Mouse (Mus musculus): ENCODE results near the gene Prkar1a.
A peak's percentile ranks its signal among the peaks of the same experiment; 100 is the strongest.

Gene Prkar1a

GRCm38 (mm10) chr11:109649206-109649605 is at the start of gene Prkar1a:
Prkar1a (plus strand) TSS chr11:109649405.
- DNase-seq (ENCODE audit: low read depth, low spot score), result no peak

GRCm38 (mm10) chr11:109607600-109607999 is 41.6 kb upstream of the Prkar1a start:
- DNase-seq (ENCODE audit: low read depth, low spot score), result no peak

GRCm38 (mm10) chr11:109608976-109609625 is 40.1 kb upstream of the Prkar1a start:
- DNase-seq (ENCODE audit: low read depth, low spot score), result no peak

- DNase-seq (ENCODE audit: low read depth, low spot score), result no peak
Measured at GRCm38 (mm10) chr11:109610046-109610794, 39.0 kb upstream of the Prkar1a start.

GRCm38 (mm10) chr11:109610795-109611302 is 38.4 kb upstream of the Prkar1a start:
- DNase-seq (ENCODE audit: low read depth, low spot score), result no peak

- peak; percentile 94 for DNase-seq (ENCODE audit: low read depth, low spot score)
Measured at GRCm38 (mm10) chr11:109611303-109612149, 37.7 kb upstream of the Prkar1a start, which contains the start of gene Wipi1. Wipi1 (minus strand) TSS chr11:109611967.

- DNase-seq (ENCODE audit: low read depth, low spot score), result no peak
Measured at GRCm38 (mm10) chr11:109612871-109613529, 36.2 kb upstream of the Prkar1a start.

- DNase-seq (ENCODE audit: low read depth, low spot score), result no peak
Measured at GRCm38 (mm10) chr11:109615286-109615685, 33.9 kb upstream of the Prkar1a start.

- DNase-seq (ENCODE audit: low read depth, low spot score), result no peak
Measured at GRCm38 (mm10) chr11:109616352-109616751, 32.9 kb upstream of the Prkar1a start.

- no peak for DNase-seq (ENCODE audit: low read depth, low spot score)
Measured at GRCm38 (mm10) chr11:109616766-109617165, 32.4 kb upstream of the Prkar1a start.

GRCm38 (mm10) chr11:109619055-109619454 is 30.1 kb upstream of the Prkar1a start:
- peak; percentile 71 for DNase-seq (ENCODE audit: low read depth, low spot score)

GRCm38 (mm10) chr11:109620356-109620755 is 28.8 kb upstream of the Prkar1a start:
- no peak for DNase-seq (ENCODE audit: low read depth, low spot score)

- peak; percentile 68 for DNase-seq (ENCODE audit: low read depth, low spot score)
Measured at GRCm38 (mm10) chr11:109621183-109621582, 28.0 kb upstream of the Prkar1a start.

GRCm38 (mm10) chr11:109622518-109623037 is 26.6 kb upstream of the Prkar1a start:
- DNase-seq (ENCODE audit: low read depth, low spot score), result no peak

- DNase-seq (ENCODE audit: low read depth, low spot score), result no peak
Measured at GRCm38 (mm10) chr11:109623238-109623637, 26.0 kb upstream of the Prkar1a start.

GRCm38 (mm10) chr11:109627648-109628047 is 21.6 kb upstream of the Prkar1a start:
- peak; percentile 31 for DNase-seq (ENCODE audit: low read depth, low spot score)

- no peak for DNase-seq (ENCODE audit: low read depth, low spot score)
Measured at GRCm38 (mm10) chr11:109628099-109628498, 21.1 kb upstream of the Prkar1a start.

- DNase-seq (ENCODE audit: low read depth, low spot score), result no peak
Measured at GRCm38 (mm10) chr11:109629021-109629521, 20.1 kb upstream of the Prkar1a start.

- no peak for DNase-seq (ENCODE audit: low read depth, low spot score)
Measured at GRCm38 (mm10) chr11:109634928-109635327, 14.3 kb upstream of the Prkar1a start.

GRCm38 (mm10) chr11:109635871-109636395 is 13.3 kb upstream of the Prkar1a start:
- DNase-seq (ENCODE audit: low read depth, low spot score), result no peak

Measured in CD4-positive helper T cell, adult 2 months (primary cell).